ENCODE assay signal across 20 mouse cellular contexts in genomic region chr16:12638971-12639640, GRCm38 (mm10).
DNase-seq lines count a peak whose midpoint lies in the region; ATAC-seq and TF ChIP-seq lines count a peak whose summit lies in the region.
"Had no signal": no experiment of that assay in that cellular context is flagged by ENCODE, and none has a peak within 500 bp of the region (broad histone marks: within the 10 kb centered on the region; RNA-seq: fewer than 3 reads in every experiment).

No protein-coding gene starts in this region.

- TF ChIP-seq CTCF in lung, adult 2 months (IDR thresholded peaks at IDR 0.05; ENCODE audit: insufficient read depth, low read length): no peak

- DNase-seq in left cerebral cortex, adult 11 months (ENCODE audit: low spot score): peak; percentile 15
- DNase-seq in left cerebral cortex, postnatal 10 days (ENCODE audit: extremely low spot score in 1 of 2, low spot score in 2 of 2): no peak
- DNase-seq in frontal cortex, postnatal 36 days (ENCODE audit: low spot score in 2 of 2): peak; percentile 35 to 43
- DNase-seq in layer of hippocampus, postnatal 10 days (ENCODE audit: low spot score in 2 of 2): peak; percentile 14 to 17
- DNase-seq in right cerebral cortex, postnatal 10 days (ENCODE audit: low spot score in 2 of 2): peak; percentile 28 to 33
- DNase-seq in liver, embryonic 11.5 days (ENCODE audit: low spot score): no peak
- DNase-seq in lung, adult 2 months: no peak
- DNase-seq: adrenal gland, adult 2 months; cerebellum, adult 2 months; gastrocnemius, postnatal 10 days had no signal

- H3K27ac ChIP-seq in liver, embryonic 11.5 days (ENCODE audit: low read depth, low read length): no peak overlapping the region
- H3K27ac ChIP-seq: embryonic facial prominence, embryonic 15.5 days; forebrain, embryonic 12.5 days; heart, embryonic 10.5 days; intestine, embryonic 15.5 days; kidney, embryonic 15.5 days; lung, embryonic 15.5 days had no signal

- ATAC-seq in liver, embryonic 11.5 days (replicated peaks; ENCODE audit: low FRiP score): no peak
- ATAC-seq in megakaryocyte-erythroid progenitor cell, adult 5-6 weeks (replicated peaks; ENCODE audit: low FRiP score, low TSS enrichment, poor library complexity, severe bottlenecking): no peak
- ATAC-seq: intestine, embryonic 15.5 days had no signal

- H3K4me2 ChIP-seq in liver, embryonic 11.5 days: no peak overlapping the region
- H3K4me2 ChIP-seq: embryonic facial prominence, embryonic 15.5 days; forebrain, embryonic 12.5 days; intestine, embryonic 15.5 days; kidney, embryonic 15.5 days; lung, embryonic 15.5 days had no signal

- H3K9me3 ChIP-seq in liver, embryonic 11.5 days (ENCODE audit: control insufficient read depth, low read length): no peaks in the 10 kb centered on the region
- H3K9me3 ChIP-seq: embryonic facial prominence, embryonic 15.5 days; forebrain, embryonic 12.5 days; G1E; heart, embryonic 10.5 days; intestine, embryonic 15.5 days; kidney, embryonic 15.5 days; lung, embryonic 15.5 days; megakaryocyte, embryonic 14.5 days had no signal

- H3K4me3 ChIP-seq in liver, embryonic 11.5 days (ENCODE audit: low read depth, low read length): no peak overlapping the region
- no peak overlapping the region for H3K4me3 ChIP-seq in lung, adult 2 months (replicated peaks; ENCODE audit: extremely low read depth, low read depth, low read length)
- H3K4me3 ChIP-seq: embryonic facial prominence, embryonic 15.5 days; forebrain, embryonic 12.5 days; heart, embryonic 10.5 days; intestine, embryonic 15.5 days; kidney, embryonic 15.5 days; lung, embryonic 15.5 days; megakaryocyte, embryonic 14.5 days; myocyte had no signal

- H3K4me1 ChIP-seq in liver, embryonic 11.5 days (replicated peaks; ENCODE audit: control insufficient read depth, insufficient read depth, low read length): no peaks in the 10 kb centered on the region
- H3K4me1 ChIP-seq in lung, adult 2 months (ENCODE audit: control insufficient read depth, insufficient read depth, low read length): no peaks in the 10 kb centered on the region
- H3K4me1 ChIP-seq: embryonic facial prominence, embryonic 15.5 days; forebrain, embryonic 12.5 days; heart, embryonic 10.5 days; intestine, embryonic 15.5 days; kidney, embryonic 15.5 days; lung, embryonic 15.5 days; megakaryocyte, embryonic 14.5 days had no signal

- no peak for TF ChIP-seq POLR2A in lung, adult 2 months (IDR thresholded peaks at IDR 0.05; ENCODE audit: borderline replicate concordance, extremely low read depth, low read depth, low read length)

- no peaks in the 10 kb centered on the region for H3K27me3 ChIP-seq in liver, embryonic 11.5 days (replicated peaks; ENCODE audit: control insufficient read depth, insufficient read depth, low read length)
- H3K27me3 ChIP-seq: embryonic facial prominence, embryonic 15.5 days; forebrain, embryonic 12.5 days; intestine, embryonic 15.5 days; kidney, embryonic 15.5 days; lung, embryonic 15.5 days; megakaryocyte, embryonic 14.5 days had no signal

- H3K9ac ChIP-seq in liver, embryonic 11.5 days (ENCODE audit: low read depth, low read length): no peak overlapping the region
- H3K9ac ChIP-seq: embryonic facial prominence, embryonic 15.5 days; forebrain, embryonic 12.5 days; intestine, embryonic 15.5 days; kidney, embryonic 15.5 days; lung, embryonic 15.5 days had no signal

- intact Hi-C loops in left cerebral cortex, postnatal 10 days (cut with DNase I): no loop called here

- WGBS in liver, embryonic 11.5 days: 76% methylated on average over 1 of the region's 1 CpGs
- WGBS in lung, adult 2 months: 84% methylated on average over 1 of the region's 1 CpGs

- H3K36me3 ChIP-seq in liver, embryonic 11.5 days (ENCODE audit: control insufficient read depth, insufficient read depth, low read length): no peaks in the 10 kb centered on the region
- H3K36me3 ChIP-seq: embryonic facial prominence, embryonic 15.5 days; forebrain, embryonic 12.5 days; G1E; heart, embryonic 10.5 days; intestine, embryonic 15.5 days; kidney, embryonic 15.5 days; lung, embryonic 15.5 days had no signal

Comparison
In these comparisons a context has a peak if more than half of its experiments do, and no peak if none do; other contexts are left out.
1. DNase-seq: peak in left cerebral cortex, adult 11 months (single experiment), frontal cortex, postnatal 36 days (2 of 2), layer of hippocampus, postnatal 10 days (2 of 2) and right cerebral cortex, postnatal 10 days (2 of 2); none in left cerebral cortex, postnatal 10 days (0 of 2), liver, embryonic 11.5 days (single experiment) and lung, adult 2 months (single experiment).